Mouse (Mus musculus): ENCODE measurements around the gene Tdrd3. TPM values are rescaled to one million over a fixed set of nuclear protein-coding genes. Genes with fewer than 3 reads are reported as not detected.
A peak's percentile ranks its signal among the peaks of the same experiment; 100 is the strongest.

Tdrd3 gene
- 13.4 and 22.4 TPM in 2 replicates for total RNA-seq (2014; rRNA removed; ENCODE audit: low replicate concordance)
- 13.8 and 14.5 TPM in 2 replicates for polyA plus RNA-seq (2015; fragmentation: Nextera tagmentation; extraction: Ambion mirVana)

- Histone ChIP-seq H3K27me3 (ENCODE audit: control insufficient read depth, insufficient read depth, low read length) (no peaks in the 10 kb centered on the region), H3K4me2 (ENCODE audit: low read depth, low read length) (peak within 1 kb of the TSS; percentile 74), H3K4me3 (ENCODE audit: low read depth, low read length) (peak within 1 kb of the TSS; percentile 94), H3K27ac (ENCODE audit: low read depth) (peak within 1 kb of the TSS; percentile 98), H3K9me3 (replicated peaks; ENCODE audit: control insufficient read depth, low read length) (no peaks in the 10 kb centered on the region), H3K36me3 (replicated peaks; ENCODE audit: control insufficient read depth, insufficient read depth, low read length) (no peaks in the 10 kb centered on the region), H3K4me1 (ENCODE audit: control insufficient read depth, insufficient read depth) (peaks cover 16% of the 10 kb centered on the region), H3K9ac (replicated peaks; ENCODE audit: low read depth, low read length) (peak within 1 kb of the TSS; percentile 97)
- WGBS, result under 1% methylated on average over 85 of the region's 85 CpGs
- TF ChIP-seq CTCF (IDR thresholded peaks at IDR 0.05; ENCODE audit: low read depth) (no peak), EP300 (IDR thresholded peaks at IDR 0.05; ENCODE audit: low read depth) (peak; percentile 52; the same call in 1 of the 2 replicates)
- ATAC-seq (ENCODE audit: insufficient read depth, low read depth), result peak; percentile 93
- peak; percentile 96 for DNase-seq (ENCODE audit: low spot score)
Measured at GRCm38 (mm10) chr14:87415808-87416721, at the start of gene Tdrd3. Tdrd3 (plus strand) TSS chr14:87416639.

GRCm38 (mm10) chr14:87367169-87367568 is 49.3 kb upstream of the Tdrd3 start:
- WGBS, result 31% methylated on average over 3 of the region's 3 CpGs
- Histone ChIP-seq H3K9me3 (replicated peaks; ENCODE audit: control insufficient read depth, low read length) (no peaks in the 10 kb centered on the region), H3K36me3 (replicated peaks; ENCODE audit: control insufficient read depth, insufficient read depth, low read length) (no peaks in the 10 kb centered on the region), H3K4me3 (ENCODE audit: low read depth, low read length) (no peak overlapping the region), H3K27ac (ENCODE audit: low read depth) (no peak overlapping the region), H3K9ac (replicated peaks; ENCODE audit: low read depth, low read length) (no peak overlapping the region), H3K27me3 (ENCODE audit: control insufficient read depth, insufficient read depth, low read length) (no peaks in the 10 kb centered on the region), H3K4me2 (ENCODE audit: low read depth, low read length) (no peak overlapping the region), H3K4me1 (ENCODE audit: control insufficient read depth, insufficient read depth) (no peaks in the 10 kb centered on the region)
- ATAC-seq (ENCODE audit: insufficient read depth, low read depth), result no peak
- no peak for DNase-seq (ENCODE audit: low spot score)
- no peak for TF ChIP-seq CTCF (IDR thresholded peaks at IDR 0.05; ENCODE audit: low read depth)
- TF ChIP-seq EP300 (IDR thresholded peaks at IDR 0.05; ENCODE audit: low read depth), result no peak

- Histone ChIP-seq H3K9me3 (replicated peaks; ENCODE audit: control insufficient read depth, low read length) (no peaks in the 10 kb centered on the region), H3K27me3 (ENCODE audit: control insufficient read depth, insufficient read depth, low read length) (no peaks in the 10 kb centered on the region), H3K4me1 (ENCODE audit: control insufficient read depth, insufficient read depth) (no peaks in the 10 kb centered on the region), H3K36me3 (replicated peaks; ENCODE audit: control insufficient read depth, insufficient read depth, low read length) (no peaks in the 10 kb centered on the region), H3K4me3 (ENCODE audit: low read depth, low read length) (no peak overlapping the region), H3K9ac (replicated peaks; ENCODE audit: low read depth, low read length) (no peak overlapping the region), H3K27ac (ENCODE audit: low read depth) (no peak overlapping the region), H3K4me2 (ENCODE audit: low read depth, low read length) (no peak overlapping the region)
- ATAC-seq (ENCODE audit: insufficient read depth, low read depth), result no peak
- DNase-seq (ENCODE audit: low spot score), result no peak
- no peak for TF ChIP-seq EP300 (IDR thresholded peaks at IDR 0.05; ENCODE audit: low read depth)
- TF ChIP-seq CTCF (IDR thresholded peaks at IDR 0.05; ENCODE audit: low read depth), result no peak
- 46% methylated on average over 2 of the region's 2 CpGs for WGBS
Measured at GRCm38 (mm10) chr14:87383041-87383440, 33.4 kb upstream of the Tdrd3 start.

- 74% methylated on average over 7 of the region's 7 CpGs for WGBS
- H3K27ac ChIP-seq (ENCODE audit: low read depth), result no peak overlapping the region
- no peak overlapping the region for H3K9ac ChIP-seq (replicated peaks; ENCODE audit: low read depth, low read length)
- no peak overlapping the region for H3K4me3 ChIP-seq (ENCODE audit: low read depth, low read length)
- no peaks in the 10 kb centered on the region for H3K9me3 ChIP-seq (replicated peaks; ENCODE audit: control insufficient read depth, low read length)
- ATAC-seq (ENCODE audit: insufficient read depth, low read depth), result no peak
- no peak for DNase-seq (ENCODE audit: low spot score)
- no peak overlapping the region for H3K4me2 ChIP-seq (ENCODE audit: low read depth, low read length)
- no peaks in the 10 kb centered on the region for H3K4me1 ChIP-seq (ENCODE audit: control insufficient read depth, insufficient read depth)
- no peak for TF ChIP-seq EP300 (IDR thresholded peaks at IDR 0.05; ENCODE audit: low read depth)
- TF ChIP-seq CTCF (IDR thresholded peaks at IDR 0.05; ENCODE audit: low read depth), result no peak
- H3K27me3 ChIP-seq (ENCODE audit: control insufficient read depth, insufficient read depth, low read length), result no peaks in the 10 kb centered on the region
- no peaks in the 10 kb centered on the region for H3K36me3 ChIP-seq (replicated peaks; ENCODE audit: control insufficient read depth, insufficient read depth, low read length)
Measured at GRCm38 (mm10) chr14:87384288-87385268, 31.9 kb upstream of the Tdrd3 start.

GRCm38 (mm10) chr14:87393096-87393495 is 23.3 kb upstream of the Tdrd3 start:
- no peak for DNase-seq (ENCODE audit: low spot score)
- Histone ChIP-seq H3K9ac (replicated peaks; ENCODE audit: low read depth, low read length) (no peak overlapping the region), H3K9me3 (replicated peaks; ENCODE audit: control insufficient read depth, low read length) (no peaks in the 10 kb centered on the region), H3K4me3 (ENCODE audit: low read depth, low read length) (no peak overlapping the region), H3K4me1 (ENCODE audit: control insufficient read depth, insufficient read depth) (no peaks in the 10 kb centered on the region), H3K36me3 (replicated peaks; ENCODE audit: control insufficient read depth, insufficient read depth, low read length) (no peaks in the 10 kb centered on the region), H3K4me2 (ENCODE audit: low read depth, low read length) (no peak overlapping the region), H3K27ac (ENCODE audit: low read depth) (no peak overlapping the region), H3K27me3 (ENCODE audit: control insufficient read depth, insufficient read depth, low read length) (no peaks in the 10 kb centered on the region)
- 96% methylated on average over 3 of the region's 3 CpGs for WGBS
- no peak for ATAC-seq (ENCODE audit: insufficient read depth, low read depth)
- TF ChIP-seq EP300 (IDR thresholded peaks at IDR 0.05; ENCODE audit: low read depth) (no peak), CTCF (IDR thresholded peaks at IDR 0.05; ENCODE audit: low read depth) (no peak)
